Mouse (Mus musculus): ENCODE results near the gene Cct4. TPM values are rescaled to one million over a fixed set of nuclear protein-coding genes. Genes with fewer than 3 reads are reported as not detected.

Cct4 gene
- polyA plus RNA-seq, 1 experiment from 2014 or later = 422 TPM

Other genes with a start within 250 kb of the Cct4 start
- 1.6 and 1.7 TPM in 2 replicates for gene B3gnt2, start 129.6 kb upstream of the Cct4 start, polyA plus RNA-seq (2016; fragmentation: Nextera tagmentation; extraction: Ambion mirVana)
- gene Zrsr1, start 18.5 kb upstream of the Cct4 start, polyA plus RNA-seq (2016; fragmentation: Nextera tagmentation; extraction: Ambion mirVana) = 2.4 and 2.8 TPM in 2 replicates
- gene Gm28048, start 8.4 kb upstream of the Cct4 start, polyA plus RNA-seq (2016; fragmentation: Nextera tagmentation; extraction: Ambion mirVana) = 4.3 and 4.4 TPM in 2 replicates
- 385 and 388 TPM in 2 replicates for gene Commd1, start 8.1 kb upstream of the Cct4 start, polyA plus RNA-seq (2016; fragmentation: Nextera tagmentation; extraction: Ambion mirVana)
- 1.8 and 2.2 TPM in 2 replicates for gene Fam161a, start 17.0 kb downstream of the Cct4 start, polyA plus RNA-seq (2016; fragmentation: Nextera tagmentation; extraction: Ambion mirVana)